Mouse (Mus musculus) heart, postnatal 10 days (tissue): ENCODE data around the gene Tro. TPM values are rescaled to one million over a fixed set of nuclear protein-coding genes. Genes with fewer than 3 reads are reported as not detected.

Experiments
- DNase-seq, 2 experiments: peaks; one replicate each; pipeline ENCODE4 v3.0.0; 2021
- intact Hi-C: fragments of 180-260 bp; cut with DNase I; formaldehyde crosslinking; loops from one replicate; pipeline ENCODE4 v1.15.1; 2025
- total RNA-seq, 2 experiments: library from RNA; stranded (reverse); gene quantifications; 2 replicates each; pipeline ENCODE4 v1.2.3; 2021

Gene Tro
- 1 to 10 TPM; 6.0 to 6.6 TPM for total RNA-seq

GRCm38 (mm10) chrX:150656908-150657796 lies at the start of gene Tro:
Gene Tro (minus strand): TSS chrX:150657583.
- intact Hi-C loops, result loop anchor here (5.0 kb wide), 1 partner anchor 145 kb away; no protein-coding TSS in a partner anchor
- peak; percentile 14 to 20 for DNase-seq

DNA sequence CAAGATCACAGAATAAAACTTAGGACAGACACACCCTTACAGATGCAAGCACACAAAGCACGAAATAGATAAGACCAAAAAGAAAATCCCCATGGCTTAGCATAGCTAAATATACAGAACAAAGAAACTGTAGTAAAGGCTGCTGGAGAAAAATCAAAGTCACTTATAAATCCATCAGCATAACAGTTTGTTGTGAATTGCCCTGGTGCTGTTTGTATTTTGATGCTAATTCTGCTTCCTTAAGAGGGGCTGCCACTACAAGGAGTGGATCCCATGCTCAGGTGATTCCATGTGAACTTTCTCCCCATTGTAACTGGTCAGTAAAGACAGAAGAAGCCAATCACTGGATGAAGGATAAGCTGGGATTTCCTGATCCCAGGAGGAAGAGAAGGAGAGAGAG lies 20.1 kb upstream of the Tro start:
- no peak for DNase-seq
- intact Hi-C loops, result no loop called here

DNA sequence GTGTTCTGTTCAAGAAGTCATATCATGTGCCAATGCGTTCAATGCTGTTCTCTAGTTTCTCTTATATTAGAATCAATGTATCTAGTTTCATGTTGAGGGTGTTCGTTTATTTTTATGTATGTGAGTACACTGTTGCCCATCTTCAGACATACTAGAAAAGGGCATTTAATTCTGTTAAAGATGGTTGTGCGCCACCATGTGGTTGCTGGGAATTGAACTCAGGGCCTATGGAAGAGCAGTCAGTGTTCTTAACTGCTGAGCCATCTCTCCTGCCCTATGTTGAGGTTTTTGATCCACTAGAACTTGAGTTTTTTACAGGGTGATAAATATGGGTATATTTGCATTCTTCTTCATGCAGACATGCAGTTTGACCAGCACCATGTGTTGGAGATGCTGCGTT lies 5.4 kb upstream of the Tro start:
- DNase-seq, result peak; percentile 10 to 29
- intact Hi-C loops, result no loop called here

- no peak for DNase-seq
- intact Hi-C loops, result loop anchor here (5.0 kb wide), 1 partner anchor 145 kb away; no protein-coding TSS in a partner anchor
Measured at GRCm38 (mm10) chrX:150657797-150658118, 375 bp upstream of the Tro start.

- DNase-seq, result peak in 1 of 2 experiments; percentile 11
- intact Hi-C loops, result loop anchor here (5.0 kb wide), 1 partner anchor 144 kb away; no protein-coding TSS in a partner anchor
Measured at GRCm38 (mm10) chrX:150656122-150656907, 1.1 kb downstream of the Tro start.

- DNase-seq, result no peak
- intact Hi-C loops, result no loop called here
Measured at GRCm38 (mm10) chrX:150636421-150636820, 21.0 kb downstream of the Tro start.

GRCm38 (mm10) chrX:150598882-150599281 lies 58.5 kb downstream of the Tro start:
- intact Hi-C loops, result no loop called here

More at GRCm38 (mm10) chrX:150598882-150599281, 58.5 kb downstream of the Tro start:
- DNase-seq, result no peak

Other genes with a start within 250 kb of the Tro start
- 1 to 10 TPM; 6.2 to 7.8 TPM for gene Tmem29, start 198.4 kb downstream of the Tro start, total RNA-seq
- gene Alas2, start 110.2 kb downstream of the Tro start, total RNA-seq, result 100 to 1,000 TPM in 1 of 2 experiments, 10 to 100 TPM in 1; 69.5 to 152 TPM
- 1 to 10 TPM; 2.5 to 2.7 TPM for gene Pfkfb1, start 69.4 kb downstream of the Tro start, total RNA-seq
- gene Apex2, start 67.7 kb downstream of the Tro start, total RNA-seq, result 1 to 10 TPM; 5.0 to 6.9 TPM
- gene Maged2, start 156.8 kb upstream of the Tro start, total RNA-seq, result 100 to 1,000 TPM; 135 to 152 TPM